Mouse (Mus musculus): ENCODE measurements around the gene P4ha2. TPM values are rescaled to one million over a fixed set of nuclear protein-coding genes. Genes with fewer than 3 reads are reported as not detected.
A peak's percentile ranks its signal among the peaks of the same experiment; 100 is the strongest.

P4ha2 gene
- polyA plus RNA-seq, 1 experiment from 2014 or later: 26.0 TPM

- Histone ChIP-seq H3K9ac (no peak overlapping the region), H3K4me3 (ENCODE audit: low read depth, low read length) (no peak overlapping the region), H3K4me1 (ENCODE audit: insufficient read depth) (no peaks in the 10 kb centered on the region), H3K4me2 (no peak overlapping the region), H3K27me3 (ENCODE audit: insufficient read depth, low read length) (no peaks in the 10 kb centered on the region), H3K36me3 (ENCODE audit: insufficient read depth) (no peaks in the 10 kb centered on the region), H3K9me3 (ENCODE audit: low read depth, low read length) (no peaks in the 10 kb centered on the region), H3K27ac (ENCODE audit: low read depth) (no peak overlapping the region)
- no peak for TF ChIP-seq CTCF (IDR thresholded peaks at IDR 0.05; ENCODE audit: low read depth)
- ATAC-seq (ENCODE audit: insufficient read depth) (no peak), DNase-seq (no peak)
- WGBS: 75% methylated on average over 2 of the region's 2 CpGs
Observed at GRCm38 (mm10) chr11:54171175-54171574, 71.3 kb downstream of the P4ha2 start.

- no peak for TF ChIP-seq CTCF (IDR thresholded peaks at IDR 0.05; ENCODE audit: low read depth)
- no peak overlapping the region for H3K4me3 ChIP-seq (ENCODE audit: low read depth, low read length)
- no peaks in the 10 kb centered on the region for H3K4me1 ChIP-seq (ENCODE audit: insufficient read depth)
- H3K9ac ChIP-seq: no peak overlapping the region
- DNase-seq (no peak), ATAC-seq (ENCODE audit: insufficient read depth) (no peak)
- 89% methylated on average over 4 of the region's 4 CpGs for WGBS
- H3K27ac ChIP-seq (ENCODE audit: low read depth): no peak overlapping the region
- no peak overlapping the region for H3K4me2 ChIP-seq
- no peaks in the 10 kb centered on the region for H3K36me3 ChIP-seq (ENCODE audit: insufficient read depth)
- no peaks in the 10 kb centered on the region for H3K27me3 ChIP-seq (ENCODE audit: insufficient read depth, low read length)
- H3K9me3 ChIP-seq (ENCODE audit: low read depth, low read length): no peaks in the 10 kb centered on the region
Observed at GRCm38 (mm10) chr11:54174226-54174625, 74.3 kb downstream of the P4ha2 start.

GRCm38 (mm10) chr11:54174877-54175276, 75.0 kb downstream of the P4ha2 start:
- H3K4me1 ChIP-seq (ENCODE audit: insufficient read depth): no peaks in the 10 kb centered on the region
- H3K27ac ChIP-seq (ENCODE audit: low read depth): no peak overlapping the region
- ATAC-seq (ENCODE audit: insufficient read depth) (no peak), DNase-seq (peak; percentile 7)
- no peaks in the 10 kb centered on the region for H3K9me3 ChIP-seq (ENCODE audit: low read depth, low read length)
- no peaks in the 10 kb centered on the region for H3K36me3 ChIP-seq (ENCODE audit: insufficient read depth)
- WGBS: 58% methylated on average over 2 of the region's 2 CpGs
- no peak overlapping the region for H3K4me2 ChIP-seq
- no peak overlapping the region for H3K4me3 ChIP-seq (ENCODE audit: low read depth, low read length)
- no peak for TF ChIP-seq CTCF (IDR thresholded peaks at IDR 0.05; ENCODE audit: low read depth)
- H3K27me3 ChIP-seq (ENCODE audit: insufficient read depth, low read length): no peaks in the 10 kb centered on the region
- no peak overlapping the region for H3K9ac ChIP-seq

Other genes starting within 250 kb of the P4ha2 start
- 1.0 and 2.2 TPM in 2 replicates for gene Gm12216, start 240.8 kb upstream of the P4ha2 start, polyA plus RNA-seq (2014; fragmentation: Nextera tagmentation; extraction: Ambion mirVana)
- 7.6 and 8.9 TPM in 2 replicates for gene Slc22a5, start 208.4 kb upstream of the P4ha2 start, polyA plus RNA-seq (2014; fragmentation: Nextera tagmentation; extraction: Ambion mirVana)
- 5.7 and 5.8 TPM in 2 replicates for gene Slc22a21, start 119.8 kb upstream of the P4ha2 start, polyA plus RNA-seq (2014; fragmentation: Nextera tagmentation; extraction: Ambion mirVana)
- gene Slc22a4, start 72.0 kb upstream of the P4ha2 start, polyA plus RNA-seq (2014; fragmentation: Nextera tagmentation; extraction: Ambion mirVana): 0.38 and 0.45 TPM in 2 replicates
- 12.1 and 12.6 TPM in 2 replicates for gene Pdlim4, start 31.1 kb upstream of the P4ha2 start, polyA plus RNA-seq (2014; fragmentation: Nextera tagmentation; extraction: Ambion mirVana)
- gene Csf2, start 149.6 kb downstream of the P4ha2 start, polyA plus RNA-seq (2014; fragmentation: Nextera tagmentation; extraction: Ambion mirVana): 0.24 and 0.32 TPM in 2 replicates
- not detected in 2 replicates for gene Il3, start 167.2 kb downstream of the P4ha2 start, polyA plus RNA-seq (2014; fragmentation: Nextera tagmentation; extraction: Ambion mirVana)
- 0.35 and 0.67 TPM in 2 replicates for gene Acsl6, start 203.7 kb downstream of the P4ha2 start, polyA plus RNA-seq (2014; fragmentation: Nextera tagmentation; extraction: Ambion mirVana)

Data from lung, embryonic 14.5 days (tissue).